Mouse (Mus musculus): ENCODE data around the gene Slc5a2.

DNA sequence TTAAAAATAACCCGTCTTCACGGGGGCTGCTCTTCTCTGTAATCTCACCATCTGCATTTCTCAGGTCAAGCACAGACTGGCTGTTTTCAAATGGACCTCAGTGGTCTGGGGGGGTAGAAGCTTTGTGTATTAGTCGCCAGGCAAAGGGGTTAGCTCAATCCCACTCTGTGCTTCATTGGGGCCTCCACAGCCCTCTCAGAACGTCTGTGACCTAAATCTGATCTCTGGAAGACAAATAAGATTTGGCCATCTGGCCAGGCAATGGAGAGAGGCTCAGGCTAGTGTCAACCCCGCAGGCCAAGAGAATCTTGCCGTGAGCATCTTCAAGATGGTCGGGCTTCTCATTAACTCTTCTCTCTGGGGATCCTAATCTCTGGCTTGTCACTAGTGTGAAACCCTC, 49.0 kb downstream of the Slc5a2 start:
- TF ChIP-seq CTCF (IDR thresholded peaks at IDR 0.05; ENCODE audit: extremely low read depth, insufficient read depth, low read length) = no peak
- TF ChIP-seq POLR2A (IDR thresholded peaks at IDR 0.05; ENCODE audit: extremely low read depth, insufficient read depth, low read length) = no peak

Data from cortical plate, adult 2 months (tissue).